17 mouse cellular contexts compared by ENCODE assay signal in genomic region chr11:61547710-61548109, GRCm38 (mm10). TPM values are rescaled to one million over a fixed set of nuclear protein-coding genes. Genes with fewer than 3 reads are reported as not detected.
A peak's percentile ranks its signal among the peaks of the same experiment; 100 is the strongest.
DNase-seq lines count a peak whose midpoint lies in the region; TF ChIP-seq lines count a peak whose summit lies in the region.
"Had no signal": no experiment of that assay in that cellular context is flagged by ENCODE, and none has a peak within 500 bp of the region (broad histone marks: within the 10 kb centered on the region; RNA-seq: fewer than 3 reads in every experiment).

No protein-coding gene starts in this region.

- peak overlapping the region; percentile 86 for H3K27ac ChIP-seq in layer of hippocampus, adult 2 months
- H3K27ac ChIP-seq in cortical plate, adult 2 months (ENCODE audit: insufficient read depth, low read length) = peak overlapping the region; percentile 85; the same call in 1 of the 2 replicates
- H3K27ac ChIP-seq: embryonic facial prominence, embryonic 13.5 days; embryonic facial prominence, embryonic 15.5 days; forebrain, embryonic 10.5 days; forebrain, embryonic 12.5 days had no signal

- peaks cover 11% of the 10 kb centered on the region for H3K4me1 ChIP-seq in cortical plate, adult 2 months (ENCODE audit: control insufficient read depth, insufficient read depth, low read length)
- H3K4me1 ChIP-seq: embryonic facial prominence, embryonic 13.5 days; embryonic facial prominence, embryonic 15.5 days; forebrain, embryonic 10.5 days; forebrain, embryonic 12.5 days had no signal

- H3K4me3 ChIP-seq in layer of hippocampus, adult 2 months = no peak overlapping the region
- no peak overlapping the region for H3K4me3 ChIP-seq in cortical plate, adult 2 months (ENCODE audit: insufficient read depth, low read length)
- H3K4me3 ChIP-seq: embryonic facial prominence, embryonic 13.5 days; embryonic facial prominence, embryonic 15.5 days; erythroblast, embryonic 14.5 days; forebrain, embryonic 10.5 days; forebrain, embryonic 12.5 days had no signal

- DNase-seq in layer of hippocampus, adult 2 months (ENCODE audit: low spot score in 2 of 2) = no peak
- no peak for DNase-seq in layer of hippocampus, postnatal 14 days (ENCODE audit: low spot score in 2 of 2)
- peak; percentile 58 for DNase-seq in brain, adult 2 months (ENCODE audit: low read depth, low spot score)
- no peak for DNase-seq in thymus, postnatal 0 days (ENCODE audit: low spot score)
- DNase-seq: adrenal gland, adult 2 months; adrenal gland, postnatal 10 days; adrenal gland, postnatal 25 days; cerebellum, adult 11-12 months; cerebellum, adult 9-10 months; cerebellum, postnatal 10 days; embryo, embryonic 11 days had no signal

- no peak for TF ChIP-seq POLR2A in cortical plate, adult 2 months (IDR thresholded peaks at IDR 0.05; ENCODE audit: extremely low read depth, insufficient read depth, low read length)

- no peak for TF ChIP-seq CTCF in layer of hippocampus, adult 2 months (conservative IDR thresholded peaks at IDR 0.05)
- no peak for TF ChIP-seq CTCF in cortical plate, adult 2 months (IDR thresholded peaks at IDR 0.05; ENCODE audit: extremely low read depth, insufficient read depth, low read length)

RNA-seq across cellular contexts. Expression of gene Epn2, which starts 31.8 kb away (rescaled TPM):
- total RNA-seq in layer of hippocampus, adult 2 months (2021) = 100 to 1,000 TPM; 162 to 170 TPM
- 100 to 1,000 TPM; 147 to 158 TPM for total RNA-seq in layer of hippocampus, postnatal 14 days (2021)
- polyA plus RNA-seq in cortical plate, adult 2 months (2012; rRNA removed) = 107 and 108 TPM in 2 replicates
- 4.6 and 5.1 TPM in 2 replicates for polyA plus RNA-seq in thymus, postnatal 0 days (2015; fragmentation: Nextera tagmentation; extraction: Ambion mirVana)
- polyA plus RNA-seq: erythroblast, embryonic 14.5 days had no signal

RNA-seq across cellular contexts. Expression of gene B9d1, which starts 42.8 kb away (rescaled TPM):
- total RNA-seq in layer of hippocampus, adult 2 months (2021) = 10 to 100 TPM; 47.4 to 47.9 TPM
- 10 to 100 TPM; 37.3 to 37.4 TPM for total RNA-seq in layer of hippocampus, postnatal 14 days (2021)
- 50.0 and 50.2 TPM in 2 replicates for polyA plus RNA-seq in cortical plate, adult 2 months (2012; rRNA removed)
- 6.7 and 8.9 TPM in 2 replicates for polyA plus RNA-seq in thymus, postnatal 0 days (2015; fragmentation: Nextera tagmentation; extraction: Ambion mirVana)

RNA-seq across cellular contexts. Expression of gene Mapk7, which starts 53.5 kb away (rescaled TPM):
- total RNA-seq in layer of hippocampus, adult 2 months (2021) = 10 to 100 TPM; 26.2 to 28.5 TPM
- total RNA-seq in layer of hippocampus, postnatal 14 days (2021) = 10 to 100 TPM; 32.8 to 36.2 TPM
- polyA plus RNA-seq in cortical plate, adult 2 months (2012; rRNA removed) = 32.2 and 36.7 TPM in 2 replicates
- 26.0 and 26.2 TPM in 2 replicates for polyA plus RNA-seq in thymus, postnatal 0 days (2015; fragmentation: Nextera tagmentation; extraction: Ambion mirVana)
